ENCODE assay signal across 9 mouse cellular contexts in genomic region chr10:39625626-39626260, GRCm38 (mm10). TPM values are rescaled to one million over a fixed set of nuclear protein-coding genes. Genes with fewer than 3 reads are reported as not detected.
DNase-seq lines count a peak whose midpoint lies in the region; ATAC-seq and TF ChIP-seq lines count a peak whose summit lies in the region.
"Had no signal": no experiment of that assay in that cellular context is flagged by ENCODE, and none has a peak within 500 bp of the region (broad histone marks: within the 10 kb centered on the region; RNA-seq: fewer than 3 reads in every experiment).

No protein-coding gene starts in this region.

- peak overlapping the region; percentile 60; the same call in 1 of the 2 replicates for H3K27ac ChIP-seq in embryonic facial prominence, embryonic 10.5 days (replicated peaks)
- peak overlapping the region; percentile 14 for H3K27ac ChIP-seq in kidney, embryonic 16.5 days (ENCODE audit: low read length)
- H3K27ac ChIP-seq in midbrain, postnatal 0 days (ENCODE audit: low read depth, low read length): no peak overlapping the region

- no peak for ATAC-seq in kidney, embryonic 16.5 days (ENCODE audit: low FRiP score, low TSS enrichment)
- ATAC-seq in midbrain, postnatal 0 days (ENCODE audit: low FRiP score): no peak

- H3K27me3 ChIP-seq in embryonic facial prominence, embryonic 10.5 days (replicated peaks; ENCODE audit: low read depth, poor library complexity, severe bottlenecking): no peaks in the 10 kb centered on the region
- no peaks in the 10 kb centered on the region for H3K27me3 ChIP-seq in kidney, embryonic 16.5 days (ENCODE audit: insufficient read depth, low read length)
- H3K27me3 ChIP-seq in midbrain, postnatal 0 days (ENCODE audit: insufficient read depth, low read length): no peaks in the 10 kb centered on the region

- peak; percentile 53 for DNase-seq in ovary, postnatal 36 days (ENCODE audit: low spot score)
- DNase-seq in ovary, postnatal 14 days (ENCODE audit: low spot score): no peak
- DNase-seq in embryonic facial prominence, embryonic 10.5 days (ENCODE audit: low spot score): peak; percentile 11
- peak; percentile 61 for DNase-seq in skeletal muscle tissue, adult 2 months (ENCODE audit: low read depth, low spot score)
- no peak for DNase-seq in layer of hippocampus, adult 11-12 months (ENCODE audit: low spot score)
- DNase-seq in embryo, embryonic 11 days: no peak
- no peak for DNase-seq in midbrain, postnatal 0 days (ENCODE audit: low spot score)
- DNase-seq: layer of hippocampus, adult 9-11 months had no signal

- peaks cover 14% of the 10 kb centered on the region; the same call in 1 of the 2 replicates for H3K36me3 ChIP-seq in embryonic facial prominence, embryonic 10.5 days (replicated peaks)
- H3K36me3 ChIP-seq in kidney, embryonic 16.5 days (ENCODE audit: insufficient read depth, low read length): peaks cover 5% of the 10 kb centered on the region; the same call in 1 of the 2 replicates
- H3K36me3 ChIP-seq in midbrain, postnatal 0 days (ENCODE audit: insufficient read depth, low read length): peaks cover 4% of the 10 kb centered on the region; the same call in 1 of the 2 replicates

- 60% methylated on average over 11 of the region's 11 CpGs for WGBS in embryonic facial prominence, embryonic 10.5 days
- WGBS in kidney, embryonic 16.5 days: 35% methylated on average over 11 of the region's 11 CpGs
- WGBS in midbrain, postnatal 0 days: 84% methylated on average over 11 of the region's 11 CpGs

- no peaks in the 10 kb centered on the region for H3K9me3 ChIP-seq in embryonic facial prominence, embryonic 10.5 days
- no peaks in the 10 kb centered on the region for H3K9me3 ChIP-seq in kidney, embryonic 16.5 days (ENCODE audit: low read length)
- no peaks in the 10 kb centered on the region for H3K9me3 ChIP-seq in midbrain, postnatal 0 days (ENCODE audit: low read length)

- TF ChIP-seq CTCF in midbrain, postnatal 0 days (IDR thresholded peaks at IDR 0.05): no peak

- peaks cover 53% of the 10 kb centered on the region for H3K4me1 ChIP-seq in embryonic facial prominence, embryonic 10.5 days
- H3K4me1 ChIP-seq in kidney, embryonic 16.5 days (ENCODE audit: insufficient read depth, low read length): peaks cover 49% of the 10 kb centered on the region
- H3K4me1 ChIP-seq in midbrain, postnatal 0 days (ENCODE audit: insufficient read depth, low read length): peaks cover 12% of the 10 kb centered on the region; the same call in 1 of the 2 replicates

- no peak overlapping the region for H3K4me3 ChIP-seq in embryonic facial prominence, embryonic 10.5 days
- no peak overlapping the region for H3K4me3 ChIP-seq in kidney, embryonic 16.5 days (ENCODE audit: low read length)
- H3K4me3 ChIP-seq in midbrain, postnatal 0 days (ENCODE audit: low read depth, low read length): no peak overlapping the region

- H3K4me2 ChIP-seq in kidney, embryonic 16.5 days (replicated peaks; ENCODE audit: low read depth, low read length): no peak overlapping the region
- no peak overlapping the region for H3K4me2 ChIP-seq in midbrain, postnatal 0 days (ENCODE audit: low read depth, low read length, poor library complexity, severe bottlenecking)

- H3K9ac ChIP-seq in kidney, embryonic 16.5 days (replicated peaks; ENCODE audit: low read length): 0 out of 2 replicates have a peak overlapping the region, but pooled peaks have one; percentile 6
- no peak overlapping the region for H3K9ac ChIP-seq in midbrain, postnatal 0 days (replicated peaks; ENCODE audit: low read length, poor library complexity, severe bottlenecking)

RNA-seq across cellular contexts. Expression of gene Traf3ip2, which starts 13.0 kb away (rescaled TPM):
- 12.9 and 14.8 TPM in 2 replicates for polyA plus RNA-seq in embryonic facial prominence, embryonic 10.5 days (2016; fragmentation: Nextera tagmentation; extraction: Ambion mirVana)
- polyA plus RNA-seq in kidney, embryonic 16.5 days (2015; fragmentation: Nextera tagmentation; extraction: Ambion mirVana): 18.4 and 18.9 TPM in 2 replicates
- 0.47 and 1.9 TPM in 2 replicates for total RNA-seq in midbrain, postnatal 0 days (2014; rRNA removed)
- 4.2 and 6.1 TPM in 2 replicates for polyA plus RNA-seq in midbrain, postnatal 0 days (2015; fragmentation: Nextera tagmentation; extraction: Ambion mirVana)

Comparison
In these comparisons a context has a peak if more than half of its experiments do, and no peak if none do; other contexts are left out.
1. DNase-seq: peak in ovary, postnatal 36 days (single experiment), embryonic facial prominence, embryonic 10.5 days (single experiment) and skeletal muscle tissue, adult 2 months (single experiment); none in ovary, postnatal 14 days (single experiment), layer of hippocampus, adult 11-12 months (single experiment), embryo, embryonic 11 days (single experiment) and midbrain, postnatal 0 days (single experiment).